In genomic region chr7:111014893-111015292, GRCm38 (mm10) we compare ENCODE assay signal across 8 mouse cellular contexts. TPM values are rescaled to one million over a fixed set of nuclear protein-coding genes. Genes with fewer than 3 reads are reported as not detected.
DNase-seq lines count a peak whose midpoint lies in the region; TF ChIP-seq lines count a peak whose summit lies in the region.

No protein-coding gene starts in this region.

- intact Hi-C loops in gastrocnemius, adult 2 months (cut with DNase I), result loop anchor here (1.0 to 5.0 kb wide), 3 partner anchors 33 to 288 kb away; partner anchors contain the start of gene Mrvi1
- intact Hi-C loops in left cerebral cortex, adult 2 months (cut with DNase I), result loop anchor here (1.0 to 10.0 kb wide), 5 partner anchors 32 to 730 kb away; partner anchors contain the start of gene Mrvi1

- peaks cover 2% of the 10 kb centered on the region for H3K36me3 ChIP-seq in megakaryocyte, embryonic 14.5 days (replicated peaks; ENCODE audit: low read length)

- H3K27me3 ChIP-seq in megakaryocyte, embryonic 14.5 days (replicated peaks), result no peaks in the 10 kb centered on the region

- H3K9me3 ChIP-seq in megakaryocyte, embryonic 14.5 days, result no peaks in the 10 kb centered on the region

- peaks cover 94% of the 10 kb centered on the region for H3K4me1 ChIP-seq in megakaryocyte, embryonic 14.5 days

- DNase-seq in R1 (ENCODE audit: low read depth, low spot score), result peak; percentile 78
- DNase-seq in cerebellum, postnatal 4 days (ENCODE audit: low spot score in 2 of 2), result peak; percentile 87 to 88
- peak; percentile 91 for DNase-seq in gastrocnemius, adult 2 months
- DNase-seq in hindlimb bud, embryonic 11.5 days (ENCODE audit: extremely low spot score, low read depth, low spot score), result peak; percentile 58
- DNase-seq in left cerebral cortex, adult 2 months (ENCODE audit: extremely low spot score in 1 of 2, low spot score in 2 of 2), result peak; percentile 78 to 87
- DNase-seq in right cerebral cortex, postnatal 10 days (ENCODE audit: low spot score in 2 of 2), result peak; percentile 89 to 93
- DNase-seq in urinary bladder, postnatal 14 days (ENCODE audit: low spot score), result peak; percentile 92

- H3K4me3 ChIP-seq in gastrocnemius, adult 2 months, result no peak overlapping the region
- no peak overlapping the region for H3K4me3 ChIP-seq in left cerebral cortex, adult 2 months
- H3K4me3 ChIP-seq in megakaryocyte, embryonic 14.5 days (replicated peaks), result peak overlapping the region; percentile 67

- H3K27ac ChIP-seq in gastrocnemius, adult 2 months, result no peak overlapping the region
- H3K27ac ChIP-seq in left cerebral cortex, adult 2 months, result no peak overlapping the region

- peak; percentile 95 for TF ChIP-seq CTCF in gastrocnemius, adult 2 months (IDR thresholded peaks at IDR 0.05)
- peak; percentile 92 for TF ChIP-seq CTCF in left cerebral cortex, adult 2 months (IDR thresholded peaks at IDR 0.05)

RNA-seq across cellular contexts. Expression of gene Ctr9, which starts 13.9 kb away (rescaled TPM):
- 10 to 100 TPM; 16.1 to 16.4 TPM for total RNA-seq in gastrocnemius, adult 2 months (2021)
- 10 to 100 TPM; 40.7 to 44.8 TPM for total RNA-seq in left cerebral cortex, adult 2 months (2021)
- polyA plus RNA-seq in megakaryocyte, embryonic 14.5 days (2012; ENCODE audit: insufficient read depth, low replicate concordance), result 1.0 and 10.6 TPM in 2 replicates

RNA-seq across cellular contexts. Expression of gene Mrvi1, which starts 32.6 kb away (rescaled TPM):
- total RNA-seq in gastrocnemius, adult 2 months (2021), result 1 to 10 TPM; 4.1 to 4.7 TPM
- 1 to 10 TPM; 1.4 to 4.3 TPM for total RNA-seq in left cerebral cortex, adult 2 months (2021)
- 142 and 149 TPM in 2 replicates for polyA plus RNA-seq in megakaryocyte, embryonic 14.5 days (2012; ENCODE audit: insufficient read depth, low replicate concordance)
